Mouse (Mus musculus): ENCODE data around the gene Cct4.

Gene Cct4

DNA sequence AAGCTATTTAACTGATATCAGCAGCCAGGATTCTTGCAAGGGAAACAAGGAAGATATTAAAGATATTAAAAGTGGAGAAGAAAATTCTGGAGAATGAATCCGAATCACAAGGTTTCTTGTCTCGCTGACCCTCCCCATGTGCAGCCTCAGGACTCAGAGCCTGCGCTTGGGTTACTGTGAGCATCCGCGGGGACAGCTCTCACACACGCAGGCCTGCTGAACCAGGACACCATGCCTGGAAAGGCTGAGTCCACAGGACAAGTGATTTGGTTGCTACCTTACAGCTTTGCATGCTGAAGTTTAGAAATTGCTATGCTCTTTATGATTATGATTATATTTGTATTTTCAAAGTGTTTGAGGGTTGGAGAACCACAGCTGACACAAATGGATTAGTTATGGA, 39.1 kb downstream of the Cct4 start:
- no peak for DNase-seq (ENCODE audit: low spot score in 2 of 2)

DNA sequence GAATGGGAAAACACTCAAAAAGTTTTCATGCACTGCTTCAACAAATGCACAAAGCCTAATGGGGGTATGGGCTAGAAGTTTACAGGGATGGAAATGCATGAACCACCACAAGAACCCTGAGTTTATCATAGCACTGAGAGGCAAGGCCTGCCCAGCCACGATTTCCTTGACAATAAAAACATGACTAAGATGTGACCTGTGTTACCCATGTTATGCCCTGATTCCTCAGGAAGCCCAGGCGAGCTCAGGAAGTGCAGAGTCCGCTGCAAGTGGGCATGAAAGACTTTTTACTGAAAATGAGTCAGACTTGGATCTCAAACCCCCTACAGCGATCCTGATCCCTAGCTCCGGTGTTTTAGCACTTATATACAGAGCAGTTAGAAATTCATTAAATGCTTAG, 56.9 kb downstream of the Cct4 start:
- DNase-seq (ENCODE audit: low spot score in 2 of 2) = no peak

DNA sequence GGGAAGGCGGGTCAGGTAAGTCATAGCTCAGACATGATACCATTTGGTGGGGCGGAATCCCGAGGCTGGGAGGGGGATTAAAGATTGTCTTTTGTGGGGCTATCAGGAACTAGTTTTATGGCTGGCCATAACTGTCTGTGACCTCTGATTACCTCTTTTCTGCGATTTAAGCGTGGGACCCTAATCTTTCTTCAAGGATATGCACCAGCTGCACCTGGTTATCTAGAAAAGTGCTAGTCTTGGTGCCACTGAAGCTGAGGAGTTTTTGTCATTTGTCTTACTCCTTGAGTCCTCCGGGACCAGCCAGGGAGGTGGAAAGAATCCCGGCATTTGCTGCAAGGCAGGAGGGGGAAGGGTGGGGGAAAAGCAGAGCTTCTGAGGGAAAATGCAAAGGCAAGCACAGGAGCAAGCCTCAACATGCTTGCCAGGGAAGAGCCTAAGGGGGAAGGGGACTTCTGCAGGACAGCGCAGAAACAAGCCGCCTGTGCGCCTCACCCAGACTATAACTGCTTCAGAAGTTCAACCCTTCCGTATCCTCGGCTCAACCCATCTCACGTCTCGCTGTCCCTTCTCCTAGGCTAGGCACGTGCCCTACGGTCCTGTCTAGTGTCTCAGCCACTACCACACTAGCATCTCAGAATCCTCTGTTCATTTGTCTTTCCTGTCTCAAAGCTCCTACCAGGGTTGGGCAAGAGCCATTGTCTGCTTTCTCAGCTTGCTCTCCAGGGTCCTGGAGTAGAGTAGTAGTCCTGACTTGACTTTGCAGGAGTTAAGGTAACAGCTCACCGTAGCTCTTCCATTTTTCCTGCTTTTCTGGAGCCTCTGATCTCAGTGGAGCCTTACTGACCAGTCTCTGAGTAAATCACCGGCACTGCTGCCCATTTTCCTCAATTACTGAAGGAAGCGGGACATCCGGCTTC, 57.6 kb downstream of the Cct4 start:
- DNase-seq (ENCODE audit: low spot score in 2 of 2) = no peak

DNA sequence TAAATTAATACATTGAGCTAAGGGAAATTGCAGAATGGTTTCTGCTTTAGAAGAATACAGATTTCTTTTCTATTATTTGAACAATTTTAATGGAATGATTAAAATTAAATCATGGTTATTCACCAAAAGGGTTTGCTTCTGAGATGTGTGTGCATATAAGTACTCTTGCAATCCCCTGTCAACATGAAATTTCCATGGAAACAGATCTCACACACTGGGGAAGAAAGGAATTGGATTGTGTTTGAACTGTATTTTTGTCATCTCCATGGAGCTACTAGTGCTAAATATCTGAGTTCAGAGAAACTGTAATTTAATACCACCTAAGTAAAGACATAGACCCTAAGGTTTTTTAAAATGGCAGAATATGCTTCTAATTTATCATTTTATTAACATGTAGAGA, 59.3 kb downstream of the Cct4 start:
- DNase-seq (ENCODE audit: low spot score in 2 of 2) = no peak

DNA sequence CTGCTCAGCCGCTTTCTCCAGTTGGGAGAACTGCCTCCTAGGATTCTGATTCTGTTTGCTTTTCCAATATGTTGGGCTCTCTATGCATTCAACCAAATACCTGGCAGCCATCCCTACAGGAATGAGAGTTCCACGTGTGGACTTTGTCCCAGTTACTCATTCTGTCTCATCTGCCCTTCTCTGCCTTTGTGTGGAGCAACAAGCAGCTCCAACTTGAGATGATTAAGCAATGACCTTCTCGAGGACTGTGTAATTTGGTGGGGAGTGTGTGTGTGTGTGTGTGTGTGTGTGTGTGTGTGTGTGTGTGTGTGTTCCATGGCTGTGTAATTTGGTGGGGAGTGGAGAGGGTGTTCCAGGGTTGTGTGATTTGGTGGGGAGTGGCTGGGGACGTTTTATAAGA, 62.0 kb downstream of the Cct4 start:
- DNase-seq (ENCODE audit: low spot score in 2 of 2) = no peak
